Mouse (Mus musculus): ENCODE results near the gene Slc38a9.
"Not testable (repeated sequence)": the region's sequence is repeated elsewhere in the genome, so short reads cannot be mapped to it uniquely, and the experiment has no call there.

The Slc38a9 gene

DNA sequence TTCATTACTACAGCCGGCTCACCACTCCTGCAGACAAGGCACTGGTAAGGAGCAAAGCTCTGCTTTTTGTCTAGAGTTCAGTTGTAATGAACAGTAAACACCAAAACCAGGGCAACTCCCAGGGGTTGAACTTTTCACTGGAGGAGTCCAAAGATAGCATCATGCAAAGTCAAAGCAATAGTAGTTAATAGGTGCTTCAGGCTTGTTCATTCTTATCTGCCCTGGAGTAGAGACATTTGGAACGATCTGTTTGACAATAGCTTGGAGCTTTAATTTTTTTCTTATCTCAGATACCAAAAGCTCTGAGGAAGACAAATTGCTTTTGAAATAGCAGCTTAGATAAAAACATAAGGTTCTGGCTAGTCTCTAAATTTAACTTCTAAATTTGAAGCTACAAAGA, 25.6 kb downstream of the Slc38a9 start:
- DNase-seq = no peak

DNA sequence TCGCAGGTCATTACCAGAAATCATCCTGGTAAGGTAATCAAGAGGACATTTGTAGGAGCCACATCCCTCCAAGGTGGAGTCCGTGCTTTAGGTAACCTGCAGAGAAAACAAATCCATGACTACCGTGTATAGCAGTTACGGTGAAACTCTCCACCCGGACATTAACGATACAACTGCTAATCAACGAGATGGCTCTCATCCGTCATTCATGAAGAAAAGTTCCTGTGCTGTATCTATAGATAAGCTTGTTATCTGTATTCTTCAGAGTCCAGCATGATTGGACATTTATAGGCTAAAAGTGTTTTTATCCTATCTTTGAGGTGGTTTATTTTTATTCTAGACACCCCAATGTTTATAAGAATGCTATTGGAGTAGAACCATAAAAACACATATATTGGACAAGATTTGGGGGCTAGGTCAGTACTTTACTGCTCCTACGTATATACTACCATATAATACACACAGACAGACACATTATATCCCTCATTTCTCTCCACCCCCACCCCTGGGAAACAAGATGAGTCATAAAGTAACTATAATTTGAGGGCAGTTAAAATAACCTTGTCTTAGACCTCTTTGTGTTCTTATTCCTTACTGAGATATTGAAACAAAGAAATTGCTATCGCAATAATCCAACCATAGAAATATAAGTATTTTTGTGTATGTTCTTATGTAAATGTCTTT, 32.5 kb downstream of the Slc38a9 start:
- DNase-seq = no peak

DNA sequence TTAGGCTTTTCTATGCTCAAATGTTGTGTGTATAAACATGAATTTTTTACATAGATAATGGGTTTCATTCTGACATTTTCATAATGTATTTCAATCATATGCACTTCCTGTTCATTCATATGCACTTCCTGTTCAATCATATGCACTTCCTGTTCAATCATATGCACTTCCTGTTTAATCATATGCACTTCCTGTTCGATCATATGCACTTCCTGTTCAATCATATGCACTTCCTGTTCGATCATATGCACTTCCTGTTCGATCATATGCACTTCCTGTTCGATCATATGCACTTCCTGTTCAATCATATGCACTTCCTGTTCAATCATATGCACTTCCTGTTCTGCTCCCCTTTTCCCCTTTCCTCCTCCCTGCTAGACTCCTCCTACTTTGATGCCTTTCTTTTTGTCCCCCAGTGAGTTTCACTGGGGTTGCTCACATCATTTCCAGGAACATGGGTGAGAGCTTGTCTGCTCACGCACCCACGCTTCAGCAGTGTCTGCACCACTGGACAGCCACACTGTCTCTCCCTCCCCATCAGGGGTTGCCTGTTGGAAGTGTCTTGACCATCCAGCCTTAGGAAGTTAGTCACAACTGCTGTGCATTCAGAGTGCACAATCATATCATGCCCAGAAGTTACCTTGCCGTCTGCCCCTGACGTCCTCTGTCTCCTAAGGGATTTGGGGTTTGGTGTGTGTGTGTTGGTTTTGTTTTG, 35.1 kb downstream of the Slc38a9 start:
- DNase-seq = no peak

DNA sequence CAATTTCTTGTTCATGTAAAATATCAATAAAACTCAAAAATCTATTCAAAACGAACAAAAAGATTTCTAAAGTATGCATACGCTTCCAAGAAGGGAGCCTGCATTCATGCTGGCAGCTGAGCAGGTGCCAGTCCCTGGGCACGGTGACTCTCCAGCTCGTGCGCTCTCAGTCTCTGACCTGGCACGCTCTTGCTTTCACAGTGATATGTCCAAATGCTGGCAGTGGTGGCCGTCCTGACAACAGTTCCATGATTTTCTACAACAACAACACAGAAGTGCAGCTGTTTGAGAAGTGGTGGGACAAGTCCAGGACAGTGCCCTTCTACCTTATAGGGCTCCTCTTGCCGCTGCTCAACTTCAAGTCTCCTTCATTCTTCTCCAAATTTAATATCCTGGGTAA, 40.7 kb downstream of the Slc38a9 start:
- no peak for DNase-seq

DNA sequence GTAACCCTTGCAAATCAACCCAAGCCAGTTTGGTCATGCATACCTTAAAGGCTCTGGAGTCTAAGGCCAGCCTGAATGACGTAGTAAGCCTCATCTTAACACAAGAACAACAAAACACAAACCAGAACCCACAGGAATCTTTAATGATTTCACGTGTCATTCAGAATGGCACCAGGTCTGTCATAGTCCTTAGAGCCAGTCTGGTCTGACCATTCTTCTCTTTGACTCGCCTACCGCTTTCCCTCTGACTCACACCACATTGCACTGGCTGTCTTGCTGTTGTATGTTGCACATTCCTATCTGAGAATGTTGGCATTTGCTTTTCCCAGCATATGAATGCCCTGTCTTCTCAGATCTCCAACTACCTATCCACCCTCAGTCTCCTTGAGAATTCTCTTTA, 45.8 kb downstream of the Slc38a9 start:
- DNase-seq = no peak

DNA sequence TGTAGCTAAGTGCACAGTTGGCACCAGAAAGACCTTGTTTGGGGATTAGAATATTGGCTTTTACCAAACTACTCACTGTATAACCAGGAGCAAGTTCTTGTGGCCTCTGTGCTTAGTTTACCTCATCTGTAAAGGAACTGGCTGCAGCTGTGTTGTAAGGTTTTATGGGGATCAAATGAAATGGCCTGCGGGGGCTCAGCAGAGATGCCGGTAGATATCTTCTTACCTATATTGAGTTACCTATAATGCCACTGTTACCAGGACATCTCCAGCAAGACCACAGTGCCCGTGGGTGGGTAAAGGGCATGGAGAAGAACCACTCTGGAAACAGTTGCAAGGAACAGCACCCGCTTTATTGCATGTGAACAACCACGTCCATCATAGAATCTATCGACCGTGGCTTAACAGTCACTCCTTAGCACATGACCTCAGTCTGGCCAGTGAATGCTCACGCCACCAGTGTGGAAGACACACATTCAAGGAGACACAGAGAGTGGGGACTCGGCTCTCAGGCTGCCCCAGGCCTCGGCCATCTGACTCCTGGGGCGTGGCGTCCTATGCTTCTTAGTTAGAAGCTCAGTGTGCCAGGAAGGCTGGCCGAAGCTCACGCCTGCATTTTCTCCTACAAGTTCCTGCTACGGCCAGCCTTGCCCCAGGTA, 59.7 kb downstream of the Slc38a9 start:
- no peak for DNase-seq

DNA sequence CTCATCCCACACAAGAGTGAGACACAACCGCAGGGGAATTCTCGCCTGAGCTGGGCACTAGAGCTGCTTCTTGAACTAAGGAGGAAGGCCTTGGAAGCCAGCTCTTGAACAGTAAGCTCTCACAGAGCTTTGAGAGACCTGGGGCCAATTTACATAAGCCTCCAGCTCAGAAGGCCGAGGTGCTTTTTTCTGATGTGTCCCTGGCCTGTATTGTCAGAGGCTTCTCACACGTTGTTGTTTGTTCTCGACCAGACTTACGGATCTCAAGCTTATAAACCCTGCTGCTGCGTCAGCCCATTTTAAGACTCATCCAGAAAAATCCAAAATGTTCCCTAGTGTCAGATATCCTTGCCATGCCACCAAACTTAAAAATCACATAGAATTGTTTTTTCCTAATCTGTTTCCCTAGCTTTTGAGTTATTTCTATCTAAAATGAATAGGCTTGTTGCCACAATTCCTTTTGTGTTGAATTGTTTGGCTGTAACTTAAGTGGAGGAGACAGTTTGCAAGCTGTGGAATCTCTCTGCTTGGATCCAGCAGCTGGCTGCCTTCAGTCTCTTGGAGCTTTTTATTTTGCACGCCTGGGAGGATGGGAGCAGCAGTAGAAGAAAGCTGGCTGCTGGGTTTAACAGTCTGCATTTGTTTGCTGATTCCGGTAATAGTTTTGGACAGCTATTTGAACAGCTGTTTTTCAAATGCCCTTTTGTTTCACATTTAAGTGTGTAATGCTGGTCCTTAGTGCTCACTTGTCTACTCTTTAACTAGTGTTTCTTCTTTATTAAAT, 61.6 kb downstream of the Slc38a9 start:
- DNase-seq = peak; percentile 67

DNA sequence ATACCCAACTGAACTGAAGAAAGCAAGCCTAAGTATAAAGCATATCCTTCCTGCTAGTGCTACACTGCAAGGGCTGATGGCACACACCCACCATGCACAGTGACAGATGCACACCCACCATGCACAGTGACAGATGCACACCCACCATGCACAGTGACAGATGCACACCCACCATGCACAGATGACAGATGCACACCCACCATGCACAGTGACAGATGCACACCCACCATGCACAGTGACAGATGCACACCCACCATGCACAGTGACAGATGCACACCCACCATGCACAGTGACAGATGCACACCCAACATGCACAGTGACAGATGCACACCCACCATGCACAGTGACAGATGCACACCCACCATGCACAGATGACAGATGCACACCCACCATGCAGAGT, 63.7 kb downstream of the Slc38a9 start:
- DNase-seq = not testable (repeated sequence)

DNA sequence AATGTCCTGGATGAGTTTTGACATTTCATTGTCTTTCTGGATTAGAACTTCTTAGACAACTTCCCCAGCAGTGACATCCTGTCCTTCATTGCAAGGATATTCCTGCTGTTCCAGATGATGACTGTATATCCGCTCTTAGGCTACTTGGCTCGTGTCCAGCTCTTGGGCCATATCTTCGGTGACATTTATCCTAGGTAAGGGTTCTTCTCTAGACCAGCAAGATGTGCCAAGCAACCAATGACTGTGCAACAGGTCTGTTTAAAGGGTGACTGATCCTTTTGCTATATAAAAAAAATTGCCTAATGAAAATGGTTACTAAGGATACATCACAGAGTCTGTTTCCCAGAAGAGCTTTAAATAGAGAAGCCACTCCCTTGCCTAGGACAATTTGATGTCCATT, 65.5 kb downstream of the Slc38a9 start:
- DNase-seq = no peak

DNA sequence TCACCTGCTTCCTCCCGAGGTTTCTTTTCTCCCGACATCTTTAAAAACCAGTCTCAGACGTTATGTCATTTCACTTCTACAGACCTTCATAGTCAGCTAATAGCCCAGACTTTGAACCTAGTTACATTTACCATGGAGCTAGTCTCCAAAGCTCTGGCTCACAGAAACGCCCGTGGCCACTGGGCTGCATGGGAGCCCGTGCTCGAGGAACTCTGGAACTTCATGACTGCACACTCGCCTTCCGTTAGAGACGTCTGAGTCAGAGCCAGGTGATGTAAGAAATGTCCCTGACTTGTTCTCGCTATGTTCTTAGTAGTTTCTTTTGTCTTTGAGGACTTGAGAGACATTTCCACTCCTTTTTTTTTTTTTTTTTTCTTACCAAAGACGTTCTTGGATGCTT, 72.8 kb downstream of the Slc38a9 start:
- DNase-seq = no peak

DNA sequence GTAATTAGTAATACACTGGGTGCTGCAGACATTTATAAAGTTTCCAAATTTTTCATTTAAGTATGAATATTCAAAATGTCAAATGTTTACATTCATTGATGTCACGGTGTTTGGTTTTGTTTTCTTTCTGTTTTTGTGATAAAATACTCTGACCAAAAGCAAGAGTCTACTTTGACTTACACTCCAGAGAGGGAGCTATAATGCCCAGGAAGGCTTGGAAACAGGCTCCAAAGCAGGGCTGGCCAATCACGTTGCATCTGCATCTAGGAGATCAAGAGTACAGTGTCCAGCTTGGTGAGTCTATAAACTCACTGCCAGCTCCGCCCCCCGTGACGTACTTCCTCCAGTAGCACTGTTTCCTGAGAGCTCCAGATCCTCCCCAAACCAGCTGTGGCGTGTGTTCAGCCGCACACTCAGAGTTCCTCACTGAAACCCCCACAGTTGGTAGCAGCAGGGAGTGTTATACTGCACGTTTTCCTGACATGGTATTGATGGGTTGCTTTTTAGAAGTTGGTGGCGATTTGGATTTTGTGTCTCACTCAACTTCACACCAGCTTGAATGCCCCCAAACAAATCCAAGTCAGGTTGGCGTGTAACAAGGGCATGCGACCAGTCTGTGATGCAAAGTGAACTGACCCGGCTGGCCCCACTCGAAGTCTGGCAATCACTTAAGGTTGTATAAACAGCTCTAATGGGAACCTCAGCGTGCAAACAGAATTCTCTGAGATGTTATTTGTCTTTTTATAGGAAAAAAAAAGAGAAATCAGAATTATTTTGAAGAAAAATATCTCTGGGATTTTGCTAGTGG, 74.6 kb downstream of the Slc38a9 start:
- no peak for DNase-seq

DNA sequence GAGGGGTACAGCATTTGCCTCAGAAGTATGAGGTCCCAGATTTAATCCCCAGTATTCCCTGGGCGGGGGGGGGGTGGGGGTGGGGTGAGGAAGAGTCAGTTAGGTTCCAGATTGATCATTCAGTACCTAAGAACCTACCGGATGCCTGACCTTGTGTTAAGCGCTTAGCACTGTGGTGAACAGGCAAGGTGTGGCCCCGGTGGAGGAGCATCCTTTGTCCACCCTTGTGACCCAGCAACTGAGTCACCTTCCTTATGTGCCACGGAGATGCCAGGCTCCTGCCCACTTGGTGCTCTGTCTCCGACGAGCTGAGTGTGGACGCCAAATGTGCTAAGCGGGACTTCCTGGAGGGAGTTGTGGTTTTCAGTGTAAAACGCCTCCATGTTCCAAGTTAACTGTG, 75.9 kb downstream of the Slc38a9 start:
- DNase-seq = no peak

DNA sequence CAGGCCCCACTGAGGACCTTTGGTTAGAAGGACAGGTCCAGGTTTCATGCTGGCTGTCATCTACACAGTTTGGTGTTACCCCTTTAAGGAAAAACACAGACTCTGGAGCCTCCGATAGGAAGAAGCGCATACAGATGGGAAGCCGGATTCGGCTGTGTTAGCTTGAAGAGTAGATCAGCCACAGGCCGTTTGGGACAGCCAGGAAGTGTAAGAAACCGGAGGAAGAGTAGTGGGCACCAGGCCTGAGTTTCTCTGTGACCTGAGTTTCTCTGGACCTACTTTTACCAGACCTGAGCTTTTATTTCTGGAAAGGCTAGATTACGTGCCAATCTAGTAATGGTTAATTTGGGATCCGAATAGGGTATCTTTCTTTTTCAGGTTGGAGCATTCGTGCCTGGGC, 76.6 kb downstream of the Slc38a9 start:
- no peak for DNase-seq

DNA sequence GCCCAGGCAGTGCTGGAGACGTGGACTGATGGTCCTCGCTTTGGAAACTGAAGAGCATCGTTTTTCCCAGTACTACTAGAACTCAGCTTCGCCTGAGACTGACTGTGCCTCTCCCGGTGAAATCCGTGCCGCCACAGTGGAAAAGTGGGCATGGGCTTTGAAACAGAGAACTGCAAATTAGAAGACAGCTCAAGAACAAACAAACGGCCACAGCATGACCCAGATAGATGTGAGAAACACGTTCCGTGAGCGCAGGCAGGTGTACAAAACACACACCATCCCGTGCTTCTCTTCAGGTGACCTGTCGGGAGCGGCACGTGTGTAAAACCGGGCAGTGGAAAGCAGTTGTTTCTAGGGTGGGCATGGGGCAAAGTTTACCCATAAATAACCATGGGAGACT, 77.5 kb downstream of the Slc38a9 start:
- DNase-seq = no peak

DNA sequence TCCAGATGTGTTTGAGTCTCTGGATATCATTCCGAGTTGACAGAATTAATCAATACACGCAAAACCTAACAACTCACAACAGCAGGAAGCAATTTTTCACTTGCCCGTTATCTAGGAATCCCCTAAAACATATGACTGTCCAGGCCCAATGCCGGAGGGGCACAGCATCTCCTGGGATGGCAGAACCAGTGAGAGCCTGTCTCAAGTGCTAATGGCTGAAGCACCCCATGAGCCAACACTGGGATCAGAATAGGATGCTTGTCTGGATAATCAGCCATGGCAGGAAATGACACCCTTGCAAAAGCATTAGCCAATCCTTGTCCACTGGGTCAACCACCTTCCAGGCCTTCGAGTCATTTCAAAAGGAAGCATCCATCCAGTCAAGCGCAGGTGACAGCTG, 79.5 kb downstream of the Slc38a9 start:
- no peak for DNase-seq

DNA sequence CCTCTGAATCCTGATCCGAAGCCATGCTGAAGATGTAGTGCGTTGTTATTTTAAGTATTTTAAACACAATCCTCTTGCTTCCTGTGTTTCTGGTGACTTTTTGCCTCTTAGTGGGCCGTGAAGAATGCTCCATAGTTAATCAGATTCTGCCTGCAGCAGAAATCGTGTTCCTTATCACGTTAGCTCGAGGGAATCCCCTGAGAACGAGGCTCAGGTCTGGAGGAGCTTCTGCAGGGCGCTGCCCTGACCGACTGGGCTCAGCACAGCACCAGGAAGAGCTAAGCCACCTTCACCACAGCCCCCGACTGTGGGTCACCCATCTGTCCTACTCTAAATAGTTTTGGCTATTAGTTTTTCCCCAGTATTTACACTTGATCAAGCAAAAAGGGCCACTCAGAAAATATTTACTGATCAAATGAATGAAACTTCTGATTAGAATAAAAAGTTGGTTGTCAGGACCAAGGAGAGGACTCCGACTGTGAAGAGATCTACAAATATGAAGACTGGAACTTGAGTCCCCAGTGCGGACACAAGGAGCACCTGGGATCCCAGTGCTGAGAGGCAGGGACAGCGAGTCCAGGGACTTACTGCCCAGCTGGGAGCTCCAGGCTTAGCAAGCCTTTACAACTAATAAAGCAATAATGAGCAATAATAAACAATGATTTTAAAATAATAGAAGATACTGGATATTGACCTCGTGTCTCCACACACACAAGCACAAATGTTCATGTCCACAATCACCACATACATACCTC, 81.7 kb downstream of the Slc38a9 start:
- DNase-seq = no peak

DNA sequence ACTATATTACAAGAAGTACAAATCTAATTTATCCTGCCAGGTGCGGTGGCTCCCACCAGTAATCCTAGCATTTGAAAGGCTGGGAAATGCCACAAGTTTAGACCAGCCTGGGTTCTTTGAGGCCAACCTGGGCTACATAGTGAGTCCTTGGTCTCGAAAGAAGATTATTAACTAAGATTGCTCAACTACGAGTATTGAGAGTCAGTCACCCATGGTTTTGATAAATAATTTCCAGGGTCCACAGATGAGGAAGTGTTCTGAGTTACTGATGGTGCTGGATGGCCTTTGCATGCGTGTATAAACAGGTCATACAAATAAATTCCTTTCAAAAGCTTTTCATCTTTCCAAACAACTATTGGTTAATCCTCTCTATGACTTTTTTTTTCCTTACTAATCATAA, 83.1 kb downstream of the Slc38a9 start:
- DNase-seq = no peak

DNA sequence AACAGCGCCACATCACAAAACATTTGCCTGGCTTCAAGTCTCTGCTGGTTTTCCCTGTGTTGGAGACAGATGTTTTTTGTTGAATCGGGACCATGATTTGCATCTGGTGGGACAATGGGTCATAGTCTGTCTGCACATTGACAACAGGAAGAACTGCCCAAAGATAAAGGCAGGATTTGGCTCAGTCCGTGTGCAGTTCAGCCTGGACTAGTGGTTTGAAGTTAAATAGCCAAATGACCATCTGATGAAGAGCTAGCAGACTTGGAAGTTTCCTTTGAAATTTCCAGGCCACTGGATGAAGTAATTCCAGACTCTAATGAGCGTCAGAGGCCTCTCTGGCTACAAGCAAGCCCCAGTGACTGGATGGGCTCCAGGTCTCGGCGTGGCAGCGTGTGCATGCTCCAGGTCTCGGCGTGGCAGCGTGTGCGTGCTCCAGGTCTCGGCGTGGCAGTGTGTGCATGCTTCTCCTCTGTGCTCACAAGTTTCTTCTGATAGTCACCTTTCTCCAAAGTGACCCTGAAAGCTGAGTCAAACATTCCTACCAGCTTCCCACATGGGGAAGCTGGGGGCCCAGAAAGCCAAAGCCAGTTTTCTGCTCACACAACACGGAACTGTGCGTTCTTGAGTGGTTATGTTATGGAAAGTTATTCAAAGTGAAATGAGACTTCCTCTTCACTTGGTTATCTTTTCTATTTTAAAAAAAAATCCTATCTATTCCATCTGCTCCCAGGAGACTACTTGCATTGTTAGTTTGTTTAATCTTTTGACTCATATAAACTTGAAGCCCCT, 83.7 kb downstream of the Slc38a9 start:
- DNase-seq = no peak

DNA sequence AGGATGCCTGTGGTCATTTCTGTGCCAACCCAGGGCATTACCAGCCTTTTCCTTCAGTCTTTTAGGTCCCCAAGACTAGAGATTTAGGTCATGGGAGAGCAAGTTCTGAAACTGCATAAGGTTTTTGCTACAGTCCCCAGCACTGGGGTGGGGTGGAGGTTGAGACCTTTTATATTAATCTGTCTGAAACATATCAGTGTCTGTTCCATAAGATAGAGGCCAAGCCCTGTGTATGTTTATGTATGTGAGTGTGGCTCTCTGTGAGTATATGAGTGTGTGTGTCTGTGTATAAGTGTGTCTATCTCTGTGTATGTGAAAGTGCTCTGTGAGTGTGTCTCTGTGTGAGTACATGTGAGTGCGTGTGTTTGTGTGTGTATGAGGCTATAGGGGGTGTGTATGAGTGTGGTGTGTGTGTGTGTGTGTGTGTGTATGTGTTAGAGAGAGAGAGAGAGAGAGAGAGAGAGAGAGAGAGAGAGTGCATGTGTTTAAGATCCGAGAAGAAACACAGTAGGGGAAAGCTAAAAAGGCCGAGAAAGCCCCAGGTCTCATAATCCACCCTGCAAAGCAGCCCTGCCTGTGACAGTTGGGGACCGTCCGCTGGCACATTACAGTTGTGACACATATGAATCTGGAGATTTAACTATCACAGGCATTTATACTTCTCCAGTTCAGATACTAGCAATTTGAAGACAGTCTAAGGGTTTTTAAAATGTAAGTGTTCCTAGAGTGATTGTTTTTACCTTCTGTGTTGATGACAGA, 85.6 kb downstream of the Slc38a9 start:
- no peak for DNase-seq

DNA sequence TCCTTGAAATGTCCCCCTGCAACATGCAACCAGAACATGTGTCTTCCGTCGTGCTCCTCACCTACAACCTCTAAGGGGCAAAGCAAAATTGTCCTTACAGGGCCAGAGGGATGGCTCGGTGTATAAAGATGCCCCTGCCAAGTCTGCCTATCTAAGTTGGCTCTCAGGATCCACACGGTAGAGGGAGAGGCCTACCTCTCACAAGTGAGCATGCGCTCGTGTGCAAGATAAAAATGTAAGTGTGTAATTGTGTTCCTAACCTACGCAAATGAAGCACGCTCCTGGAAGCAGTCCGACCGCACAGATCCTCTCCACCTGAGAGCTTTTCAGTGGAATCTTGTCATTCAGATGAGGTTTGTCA, 86.1 kb downstream of the Slc38a9 start:
- DNase-seq = no peak

Measured in layer of hippocampus, adult 9-11 months (tissue).